Mouse (Mus musculus): ENCODE data around the gene Ang5. TPM values are rescaled to one million over a fixed set of nuclear protein-coding genes. Genes with fewer than 3 reads are reported as not detected.
"Not testable (repeated sequence)": the region's sequence is repeated elsewhere in the genome, so short reads cannot be mapped to it uniquely, and the experiment has no call there.

Gene Ang5
- polyA plus RNA-seq, 1 experiment from 2014 or later, result not detected

DNA sequence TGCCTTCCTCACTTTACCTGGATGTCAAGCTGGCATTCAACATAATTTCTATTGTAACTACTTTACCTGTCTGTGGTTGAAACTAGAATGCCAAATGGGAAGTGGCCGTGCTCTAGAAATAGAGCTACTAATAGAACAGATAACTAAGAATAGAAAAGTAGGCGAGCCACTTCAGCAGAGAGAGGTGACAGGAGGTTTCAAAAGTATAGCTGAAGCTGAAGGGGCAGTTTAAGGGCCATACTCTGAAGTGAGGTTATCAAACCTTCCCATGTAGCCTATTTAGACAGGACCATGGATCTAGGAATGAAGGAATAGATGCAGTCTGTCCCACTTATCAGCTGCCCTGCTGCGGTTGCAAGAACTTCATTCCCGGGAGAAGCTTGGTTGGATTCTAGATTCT lies 26.6 kb downstream of the Ang5 start:
- TF ChIP-seq CTCF (IDR thresholded peaks at IDR 0.05; ENCODE audit: low read depth) (no peak), EP300 (optimal IDR thresholded peaks at IDR 0.05) (no peak)
- Histone ChIP-seq H3K4me2 (replicated peaks; ENCODE audit: low read depth) (no peak overlapping the region), H3K27ac (replicated peaks) (no peak overlapping the region), H3K4me3 (ENCODE audit: low read depth, low read length) (no peak overlapping the region), H3K9me3 (ENCODE audit: control insufficient read depth, low read length) (no peaks in the 10 kb centered on the region), H3K36me3 (ENCODE audit: control insufficient read depth, insufficient read depth, low read length) (no peaks in the 10 kb centered on the region), H3K4me1 (replicated peaks; ENCODE audit: control insufficient read depth, insufficient read depth) (no peaks in the 10 kb centered on the region), H3K27me3 (ENCODE audit: control insufficient read depth, insufficient read depth, low read length) (no peaks in the 10 kb centered on the region), H3K9ac (ENCODE audit: low read length) (no peak overlapping the region)
- ATAC-seq (ENCODE audit: low FRiP score, low TSS enrichment) (no peak), DNase-seq (ENCODE audit: low spot score) (no peak)
- WGBS, result 60% methylated on average over 4 of the region's 4 CpGs

DNA sequence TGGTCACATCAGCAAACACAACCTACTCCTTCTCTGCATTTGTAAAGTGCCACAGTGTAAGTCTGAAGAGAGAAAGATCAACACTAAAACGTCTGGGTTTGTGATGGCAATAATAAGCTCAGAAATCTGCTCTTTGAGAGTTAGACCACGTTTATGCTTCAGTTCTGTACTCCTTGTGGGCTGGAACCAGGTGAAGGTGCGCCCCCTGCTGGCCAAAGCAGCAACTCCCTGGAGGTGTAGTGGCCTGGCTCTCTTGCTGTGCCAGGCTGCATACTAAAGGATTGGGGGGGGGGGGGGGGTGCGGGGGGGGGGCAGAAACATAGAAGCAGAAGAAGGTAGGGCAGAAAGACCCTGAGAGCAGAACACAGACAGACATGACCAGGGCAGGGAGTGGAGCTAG lies 27.0 kb downstream of the Ang5 start:
- Histone ChIP-seq H3K9ac (ENCODE audit: low read length) (no peak overlapping the region), H3K27me3 (ENCODE audit: control insufficient read depth, insufficient read depth, low read length) (no peaks in the 10 kb centered on the region), H3K4me1 (replicated peaks; ENCODE audit: control insufficient read depth, insufficient read depth) (no peaks in the 10 kb centered on the region), H3K36me3 (ENCODE audit: control insufficient read depth, insufficient read depth, low read length) (no peaks in the 10 kb centered on the region), H3K4me2 (replicated peaks; ENCODE audit: low read depth) (no peak overlapping the region), H3K4me3 (ENCODE audit: low read depth, low read length) (no peak overlapping the region), H3K9me3 (ENCODE audit: control insufficient read depth, low read length) (no peaks in the 10 kb centered on the region), H3K27ac (replicated peaks) (no peak overlapping the region)
- DNase-seq (ENCODE audit: low spot score) (peak; percentile 81), ATAC-seq (ENCODE audit: low FRiP score, low TSS enrichment) (peak; percentile 82; the same call in 1 of the 2 replicates)
- TF ChIP-seq CTCF (IDR thresholded peaks at IDR 0.05; ENCODE audit: low read depth), result peak; percentile 76
- no peak for TF ChIP-seq EP300 (optimal IDR thresholded peaks at IDR 0.05)
- WGBS, result 0% methylated on average over 3 of the region's 4 CpGs

DNA sequence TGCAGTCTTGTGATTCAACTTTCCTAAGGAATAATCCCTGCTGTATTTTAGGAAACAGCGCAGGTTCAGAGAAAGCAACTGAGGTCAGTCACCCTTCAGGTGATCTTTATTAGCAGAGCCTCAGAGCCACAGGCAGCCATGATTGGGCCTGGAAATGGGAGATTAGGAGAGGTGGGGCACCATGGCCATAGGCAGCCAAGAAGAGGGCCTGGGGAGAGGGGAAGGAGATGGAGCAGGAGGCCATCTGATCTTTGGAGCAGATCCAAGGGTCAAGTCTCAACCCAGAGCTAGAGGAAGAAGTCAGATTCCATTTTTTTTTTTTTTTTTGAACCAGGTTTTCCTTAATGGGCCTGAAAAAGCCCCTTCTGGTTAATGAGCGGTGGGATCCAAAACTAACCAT lies 29.3 kb downstream of the Ang5 start:
- no peak overlapping the region for H3K4me3 ChIP-seq (ENCODE audit: low read depth, low read length)
- no peaks in the 10 kb centered on the region for H3K4me1 ChIP-seq (replicated peaks; ENCODE audit: control insufficient read depth, insufficient read depth)
- H3K27me3 ChIP-seq (ENCODE audit: control insufficient read depth, insufficient read depth, low read length), result no peaks in the 10 kb centered on the region
- H3K9me3 ChIP-seq (ENCODE audit: control insufficient read depth, low read length), result no peaks in the 10 kb centered on the region
- TF ChIP-seq EP300 (optimal IDR thresholded peaks at IDR 0.05) (no peak), CTCF (IDR thresholded peaks at IDR 0.05; ENCODE audit: low read depth) (no peak)
- DNase-seq (ENCODE audit: low spot score) (no peak), ATAC-seq (ENCODE audit: low FRiP score, low TSS enrichment) (no peak)
- H3K36me3 ChIP-seq (ENCODE audit: control insufficient read depth, insufficient read depth, low read length), result no peaks in the 10 kb centered on the region
- no peak overlapping the region for H3K9ac ChIP-seq (ENCODE audit: low read length)
- WGBS, result 85% methylated on average over 2 of the region's 2 CpGs
- no peak overlapping the region for H3K27ac ChIP-seq (replicated peaks)
- H3K4me2 ChIP-seq (replicated peaks; ENCODE audit: low read depth), result no peak overlapping the region

DNA sequence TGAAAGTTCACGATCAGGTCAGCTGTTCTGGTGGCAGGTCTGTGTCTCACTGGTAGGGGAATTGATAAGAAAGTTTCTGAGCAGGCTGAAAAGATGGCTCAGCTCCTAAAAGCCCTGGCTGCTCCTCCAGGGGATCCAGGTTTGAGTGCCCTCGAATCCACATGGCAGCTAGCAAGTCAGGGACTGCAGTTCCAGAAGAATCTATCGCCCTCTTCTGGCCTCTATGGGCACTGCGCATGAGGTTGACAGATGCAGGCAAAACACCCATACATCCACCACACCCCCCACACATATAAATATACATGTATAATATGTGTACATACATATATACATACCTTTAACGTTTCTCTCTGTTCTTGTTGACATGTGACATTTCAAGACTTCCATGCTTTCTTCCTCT lies 30.5 kb downstream of the Ang5 start:
- H3K4me1 ChIP-seq (replicated peaks; ENCODE audit: control insufficient read depth, insufficient read depth); H3K4me3 ChIP-seq (ENCODE audit: low read depth, low read length); H3K27me3 ChIP-seq (ENCODE audit: control insufficient read depth, insufficient read depth, low read length); H3K9ac ChIP-seq (ENCODE audit: low read length); H3K27ac ChIP-seq (replicated peaks); H3K9me3 ChIP-seq (ENCODE audit: control insufficient read depth, low read length); H3K36me3 ChIP-seq (ENCODE audit: control insufficient read depth, insufficient read depth, low read length); H3K4me2 ChIP-seq (replicated peaks; ENCODE audit: low read depth): not testable (repeated sequence)
- TF ChIP-seq CTCF (IDR thresholded peaks at IDR 0.05; ENCODE audit: low read depth), result peak; percentile 75
- 0 out of 2 replicates have a peak, but pooled peaks have one; percentile 45 for ATAC-seq (ENCODE audit: low FRiP score, low TSS enrichment)
- peak; percentile 74 for DNase-seq (ENCODE audit: low spot score)
- 10% methylated on average over 5 of the region's 5 CpGs for WGBS

DNA sequence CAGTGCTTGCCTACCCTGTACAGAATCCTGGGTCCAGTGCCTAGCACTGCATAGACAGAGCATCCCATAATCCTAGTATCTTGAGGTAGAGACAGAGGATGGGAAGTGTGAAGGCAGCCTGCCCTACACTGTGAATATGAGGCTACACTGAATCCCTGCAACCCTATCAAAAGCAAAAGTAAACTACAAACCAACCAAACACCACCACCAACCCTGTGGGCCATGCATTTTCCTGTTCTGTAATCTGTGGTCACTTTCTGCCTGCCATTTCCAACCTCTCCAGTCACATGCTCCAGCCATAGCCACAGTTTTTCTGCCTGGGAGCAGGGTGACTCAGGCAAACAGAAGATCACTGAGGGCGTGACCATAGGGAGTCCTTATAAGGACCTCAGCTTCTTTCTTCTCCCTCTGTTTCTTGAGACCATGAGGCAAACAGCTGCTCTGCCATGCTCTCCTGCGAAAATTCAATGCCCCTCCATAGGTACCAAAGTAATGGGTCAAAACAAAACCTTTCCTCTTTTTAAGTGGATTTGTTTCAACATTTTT lies 41.7 kb downstream of the Ang5 start:
- ATAC-seq (ENCODE audit: low FRiP score, low TSS enrichment); H3K27ac ChIP-seq (replicated peaks); H3K4me2 ChIP-seq (replicated peaks; ENCODE audit: low read depth); H3K36me3 ChIP-seq (ENCODE audit: control insufficient read depth, insufficient read depth, low read length); H3K4me1 ChIP-seq (replicated peaks; ENCODE audit: control insufficient read depth, insufficient read depth); H3K4me3 ChIP-seq (ENCODE audit: low read depth, low read length); H3K9ac ChIP-seq (ENCODE audit: low read length); DNase-seq (ENCODE audit: low spot score); H3K27me3 ChIP-seq (ENCODE audit: control insufficient read depth, insufficient read depth, low read length); H3K9me3 ChIP-seq (ENCODE audit: control insufficient read depth, low read length): not testable (repeated sequence)
- 72% methylated on average over 2 of the region's 2 CpGs for WGBS

DNA sequence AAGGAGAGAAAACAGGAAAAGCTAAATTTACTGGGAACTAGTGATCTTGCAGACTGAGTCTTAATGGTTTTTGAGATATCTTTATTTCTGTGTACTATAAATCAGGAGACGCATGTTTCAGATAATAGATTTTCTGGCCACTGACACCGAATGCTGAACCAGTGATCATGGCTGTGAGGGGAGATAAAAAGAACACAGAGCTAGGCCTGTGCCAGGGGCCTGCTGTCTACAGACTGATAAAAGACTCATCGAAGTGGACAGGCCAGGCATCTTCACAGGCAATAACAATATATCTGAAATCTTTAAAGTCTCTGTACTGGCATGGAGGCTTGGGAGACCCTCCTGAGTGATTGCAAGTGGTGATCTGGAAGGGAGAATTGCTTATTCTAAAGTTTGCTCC lies 44.7 kb downstream of the Ang5 start:
- Histone ChIP-seq H3K4me1 (replicated peaks; ENCODE audit: control insufficient read depth, insufficient read depth) (no peaks in the 10 kb centered on the region), H3K9me3 (ENCODE audit: control insufficient read depth, low read length) (no peaks in the 10 kb centered on the region), H3K4me2 (replicated peaks; ENCODE audit: low read depth) (no peak overlapping the region), H3K27me3 (ENCODE audit: control insufficient read depth, insufficient read depth, low read length) (no peaks in the 10 kb centered on the region), H3K9ac (ENCODE audit: low read length) (no peak overlapping the region), H3K36me3 (ENCODE audit: control insufficient read depth, insufficient read depth, low read length) (no peaks in the 10 kb centered on the region), H3K27ac (replicated peaks) (no peak overlapping the region), H3K4me3 (ENCODE audit: low read depth, low read length) (no peak overlapping the region)
- ATAC-seq (ENCODE audit: low FRiP score, low TSS enrichment), result no peak
- no peak for DNase-seq (ENCODE audit: low spot score)
- no peak for TF ChIP-seq CTCF (IDR thresholded peaks at IDR 0.05; ENCODE audit: low read depth)
- WGBS, result 86% methylated on average over 3 of the region's 3 CpGs
